Mouse (Mus musculus) intestine, embryonic 14.5 days (tissue): ENCODE results near the gene Slc22a22. TPM values are rescaled to one million over a fixed set of nuclear protein-coding genes. Genes with fewer than 3 reads are reported as not detected.

Experiments used
- ATAC-seq: fragments of 200-750 bp; cut with Nextera tagmentation; replicated peaks from 2 replicates; pipeline ENCODE4 v1.8.0; 2017; ENCODE audit warnings: low read depth, moderate number of reproducible peaks, moderate TSS enrichment, moderate library complexity; ENCODE audit not compliant: low FRiP score, low TSS enrichment
- DNase-seq: peaks from one replicate; pipeline ENCODE4 v3.0.0-alpha.2; 2018; ENCODE audit warnings: low spot score
- H3K27ac ChIP-seq: fragments of 300-500 bp; sonication (generic); 2 replicates; pipeline ENCODE4 v1.5.1; 2014; ENCODE audit warnings: low read depth, mild to moderate bottlenecking, control low read depth
- H3K27me3 ChIP-seq: fragments of 300-500 bp; sonication (generic); replicated peaks from 2 replicates; pipeline ENCODE4 v1.6.1; 2014; ENCODE audit warnings: low read length, control low read depth; ENCODE audit not compliant: control insufficient read depth, insufficient read depth
- H3K36me3 ChIP-seq: fragments of 300-500 bp; sonication (generic); 2 replicates; pipeline ENCODE4 v1.6.1; 2014; ENCODE audit warnings: low read length, control low read depth; ENCODE audit not compliant: control insufficient read depth, insufficient read depth
- H3K4me1 ChIP-seq: fragments of 300-500 bp; sonication (generic); replicated peaks from 2 replicates; pipeline ENCODE4 v1.6.1; 2014; ENCODE audit warnings: low read length, control low read depth, mixed read lengths; ENCODE audit not compliant: control insufficient read depth, insufficient read depth
- H3K4me2 ChIP-seq: fragments of 300-500 bp; sonication (generic); 2 replicates; pipeline ENCODE4 v1.6.1; 2014; ENCODE audit warnings: low read length
- H3K4me3 ChIP-seq: fragments of 300-500 bp; sonication (generic); 2 replicates; pipeline ENCODE4 v1.5.1; 2014; ENCODE audit warnings: low read depth, low read length, control low read depth, mixed read lengths
- H3K9ac ChIP-seq: fragments of 300-500 bp; sonication (generic); 2 replicates; pipeline ENCODE4 v1.6.1; 2014; ENCODE audit warnings: mild to moderate bottlenecking, low read length
- H3K9me3 ChIP-seq: fragments of 300-500 bp; sonication (generic); 2 replicates; pipeline ENCODE4 v1.6.1; 2016; ENCODE audit warnings: low read length, control low read depth; ENCODE audit not compliant: control insufficient read depth
- WGBS: fragments of 180-500 bp; shearing (Covaris S2); extraction: QIAGEN DNeasy Blood & Tissue Kit; methylation state at CpG from one replicate; pipeline ENCODE4 v1.1.7; 2014; 5-methylcytosine and 5-hydroxymethylcytosine counted together
- polyA plus RNA-seq: library from polyadenylated mRNA; unstranded; fragments of >200 nt; fragmentation: Nextera tagmentation; extraction: Ambion mirVana; gene quantifications from 2 replicates; pipeline ENCODE4 v1.2.1, GENCODE M21; 2014

Gene Slc22a22
- polyA plus RNA-seq, 1 experiment from 2014 or later = not detected

DNA sequence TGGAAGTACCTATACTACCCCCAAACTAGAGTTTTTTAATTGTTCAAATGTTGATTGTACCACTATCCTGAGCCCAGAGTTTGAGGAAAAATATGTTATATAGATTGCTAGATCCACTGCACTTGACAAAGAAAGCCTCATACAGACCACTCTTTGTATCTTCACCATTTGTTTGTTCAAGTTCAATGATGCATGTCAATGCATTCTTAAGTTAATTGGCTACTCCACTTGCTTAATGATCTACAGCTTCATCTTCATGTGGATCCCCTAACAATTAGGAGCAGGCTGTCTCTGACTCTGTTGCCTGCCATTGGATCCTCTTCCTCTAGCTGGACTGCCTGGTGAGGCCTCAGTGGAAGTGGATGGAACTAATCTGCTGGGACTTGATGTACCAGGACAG lies 24.1 kb upstream of the Slc22a22 start:
- H3K9ac ChIP-seq = no peak overlapping the region
- no peaks in the 10 kb centered on the region for H3K4me1 ChIP-seq
- H3K36me3 ChIP-seq = no peaks in the 10 kb centered on the region
- ATAC-seq (no peak), DNase-seq (no peak)
- no peak overlapping the region for H3K27ac ChIP-seq
- no peak overlapping the region for H3K4me2 ChIP-seq
- H3K27me3 ChIP-seq = no peaks in the 10 kb centered on the region
- H3K9me3 ChIP-seq = no peaks in the 10 kb centered on the region
- H3K4me3 ChIP-seq = no peak overlapping the region

GRCm38 (mm10) chr15:57496106-57496505 lies 18.7 kb upstream of the Slc22a22 start:
- no peaks in the 10 kb centered on the region for H3K36me3 ChIP-seq
- no peak overlapping the region for H3K9ac ChIP-seq
- no peaks in the 10 kb centered on the region for H3K4me1 ChIP-seq
- H3K27me3 ChIP-seq = no peaks in the 10 kb centered on the region
- no peaks in the 10 kb centered on the region for H3K9me3 ChIP-seq
- ATAC-seq (no peak), DNase-seq (no peak)
- H3K27ac ChIP-seq = no peak overlapping the region
- H3K4me2 ChIP-seq = no peak overlapping the region
- 88% methylated on average over 2 of the region's 2 CpGs for WGBS
- H3K4me3 ChIP-seq = no peak overlapping the region

DNA sequence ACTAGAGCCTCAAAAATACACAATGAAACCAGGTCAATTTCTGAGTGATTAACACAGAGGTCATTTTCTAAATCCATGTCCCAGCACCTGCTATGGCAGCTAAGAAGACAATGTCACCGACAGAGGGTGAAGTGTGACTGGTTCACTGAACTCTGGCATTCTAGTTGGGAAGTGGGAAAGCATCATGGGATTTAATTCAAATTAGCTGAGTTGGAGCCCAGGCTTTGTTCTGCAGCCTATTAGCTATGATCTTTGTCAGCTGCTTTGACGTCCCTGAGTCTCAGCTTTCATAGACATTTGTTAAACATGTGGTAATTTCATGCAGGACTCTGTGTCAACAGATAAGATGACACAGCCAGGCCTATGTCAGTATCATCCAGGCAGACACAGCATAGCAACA lies 5.1 kb upstream of the Slc22a22 start:
- no peak overlapping the region for H3K4me3 ChIP-seq
- no peak overlapping the region for H3K4me2 ChIP-seq
- no peak for ATAC-seq
- no peaks in the 10 kb centered on the region for H3K4me1 ChIP-seq
- DNase-seq = no peak
- H3K9ac ChIP-seq = no peak overlapping the region
- no peaks in the 10 kb centered on the region for H3K36me3 ChIP-seq
- no peaks in the 10 kb centered on the region for H3K27me3 ChIP-seq
- no peak overlapping the region for H3K27ac ChIP-seq
- 54% methylated on average over 2 of the region's 2 CpGs for WGBS
- no peaks in the 10 kb centered on the region for H3K9me3 ChIP-seq

DNA sequence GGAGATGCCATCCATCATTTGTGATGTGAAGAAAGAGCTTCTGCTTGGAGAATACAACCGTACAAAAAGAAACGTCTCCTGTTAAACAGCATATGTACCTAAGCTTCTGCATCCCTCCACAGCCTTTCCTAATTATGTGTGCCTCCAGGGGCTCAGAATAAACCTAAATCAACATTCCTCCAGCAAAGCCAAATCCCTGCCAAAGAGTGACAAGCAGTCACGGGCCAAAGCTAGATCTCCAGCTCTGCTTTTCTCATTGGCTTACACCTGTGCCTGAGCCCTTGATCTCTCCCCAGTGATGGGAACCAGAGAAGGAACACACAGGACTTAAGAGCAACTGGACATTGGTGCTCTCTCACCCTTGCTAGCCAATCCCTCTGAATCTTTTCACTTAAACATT lies 5.8 kb downstream of the Slc22a22 start:
- Histone ChIP-seq H3K9ac (no peak overlapping the region), H3K4me3 (no peak overlapping the region), H3K4me2 (no peak overlapping the region), H3K36me3 (no peaks in the 10 kb centered on the region), H3K4me1 (no peaks in the 10 kb centered on the region), H3K9me3 (no peaks in the 10 kb centered on the region), H3K27ac (no peak overlapping the region), H3K27me3 (no peaks in the 10 kb centered on the region)
- ATAC-seq = no peak
- 63% methylated on average over 3 of the region's 3 CpGs for WGBS
- no peak for DNase-seq

DNA sequence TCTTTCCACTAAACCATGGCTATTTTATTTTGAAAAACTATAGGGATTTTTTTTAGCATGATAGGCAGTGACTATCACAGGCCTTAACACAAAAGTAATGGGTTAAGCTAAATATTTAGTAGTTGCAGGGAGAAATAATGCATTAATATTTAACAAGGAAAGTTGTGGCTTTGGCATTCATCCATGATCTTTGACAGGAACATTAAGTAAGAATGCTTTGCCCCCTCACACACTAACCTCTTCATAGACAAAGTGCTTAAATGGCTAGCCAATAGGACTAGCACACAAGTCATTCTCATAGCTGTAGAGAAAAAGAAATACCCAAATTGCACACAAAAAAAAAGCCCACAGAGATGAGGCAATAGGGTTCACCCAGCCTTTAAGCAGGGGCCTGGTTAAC lies 11.4 kb downstream of the Slc22a22 start:
- Histone ChIP-seq H3K27me3 (no peaks in the 10 kb centered on the region), H3K4me1 (no peaks in the 10 kb centered on the region; the same call in 1 of the 2 replicates), H3K4me2 (no peak overlapping the region), H3K9ac (no peak overlapping the region), H3K9me3 (no peaks in the 10 kb centered on the region), H3K27ac (no peak overlapping the region), H3K36me3 (no peaks in the 10 kb centered on the region), H3K4me3 (no peak overlapping the region)
- ATAC-seq (no peak), DNase-seq (no peak)

DNA sequence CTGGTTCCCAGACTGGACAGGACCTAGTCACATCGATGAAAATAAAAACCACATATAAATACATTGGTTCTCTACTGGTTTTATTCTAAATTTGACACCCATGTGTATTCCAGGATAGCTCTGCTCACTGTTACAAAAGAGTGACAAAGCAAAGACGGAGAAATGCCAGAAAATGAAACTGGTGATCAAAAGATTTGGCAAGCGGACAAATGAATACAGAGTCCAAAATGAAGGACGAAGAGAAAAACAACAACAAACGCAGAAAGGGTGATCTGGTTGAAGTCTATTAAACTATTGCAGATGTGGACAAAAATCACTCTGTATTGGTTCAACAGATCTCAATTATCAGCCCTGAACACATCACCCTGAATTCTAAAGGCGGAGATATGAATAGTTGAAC lies 12.4 kb downstream of the Slc22a22 start:
- no peaks in the 10 kb centered on the region; the same call in 1 of the 2 replicates for H3K4me1 ChIP-seq
- no peak for ATAC-seq
- no peak for DNase-seq
- no peak overlapping the region for H3K4me3 ChIP-seq
- 81% methylated on average over 6 of the region's 6 CpGs for WGBS
- H3K36me3 ChIP-seq = no peaks in the 10 kb centered on the region
- no peaks in the 10 kb centered on the region for H3K27me3 ChIP-seq
- no peaks in the 10 kb centered on the region for H3K9me3 ChIP-seq
- H3K4me2 ChIP-seq = no peak overlapping the region
- H3K27ac ChIP-seq = no peak overlapping the region
- no peak overlapping the region for H3K9ac ChIP-seq

GRCm38 (mm10) chr15:57464066-57464465 lies 13.4 kb downstream of the Slc22a22 start:
- no peak for ATAC-seq
- no peak overlapping the region for H3K9ac ChIP-seq
- H3K36me3 ChIP-seq = no peaks in the 10 kb centered on the region
- H3K4me2 ChIP-seq = no peak overlapping the region
- no peak overlapping the region for H3K4me3 ChIP-seq
- H3K4me1 ChIP-seq = no peaks in the 10 kb centered on the region; the same call in 1 of the 2 replicates
- no peaks in the 10 kb centered on the region for H3K9me3 ChIP-seq
- 62% methylated on average over 11 of the region's 11 CpGs for WGBS
- H3K27me3 ChIP-seq = no peaks in the 10 kb centered on the region
- no peak overlapping the region for H3K27ac ChIP-seq
- DNase-seq = no peak

DNA sequence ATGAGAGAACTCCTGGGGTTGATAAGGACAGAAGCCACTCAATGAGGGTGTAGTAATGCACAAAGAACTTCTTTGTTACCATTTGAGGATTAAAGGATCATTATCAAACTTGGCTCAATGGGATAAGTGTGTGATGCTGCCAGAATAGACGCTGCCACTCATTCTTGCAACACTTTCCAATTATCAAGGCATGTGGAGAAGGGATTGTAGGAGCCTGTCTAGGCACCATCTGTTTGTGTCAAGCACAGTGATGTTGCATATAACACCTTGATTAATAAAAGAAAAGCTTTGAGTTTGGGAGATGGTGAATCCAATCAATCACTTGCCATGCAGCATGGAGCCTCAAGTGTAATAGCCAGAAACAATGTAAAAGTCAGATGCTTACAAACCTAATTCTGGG lies 16.1 kb downstream of the Slc22a22 start:
- H3K4me2 ChIP-seq = no peak overlapping the region
- DNase-seq (no peak), ATAC-seq (no peak)
- no peaks in the 10 kb centered on the region; the same call in 1 of the 2 replicates for H3K4me1 ChIP-seq
- H3K36me3 ChIP-seq = no peaks in the 10 kb centered on the region
- H3K27me3 ChIP-seq = no peaks in the 10 kb centered on the region
- WGBS = 78% methylated on average over 1 of the region's 1 CpGs
- H3K9me3 ChIP-seq = no peaks in the 10 kb centered on the region
- H3K4me3 ChIP-seq = no peak overlapping the region
- H3K27ac ChIP-seq = no peak overlapping the region
- no peak overlapping the region for H3K9ac ChIP-seq

DNA sequence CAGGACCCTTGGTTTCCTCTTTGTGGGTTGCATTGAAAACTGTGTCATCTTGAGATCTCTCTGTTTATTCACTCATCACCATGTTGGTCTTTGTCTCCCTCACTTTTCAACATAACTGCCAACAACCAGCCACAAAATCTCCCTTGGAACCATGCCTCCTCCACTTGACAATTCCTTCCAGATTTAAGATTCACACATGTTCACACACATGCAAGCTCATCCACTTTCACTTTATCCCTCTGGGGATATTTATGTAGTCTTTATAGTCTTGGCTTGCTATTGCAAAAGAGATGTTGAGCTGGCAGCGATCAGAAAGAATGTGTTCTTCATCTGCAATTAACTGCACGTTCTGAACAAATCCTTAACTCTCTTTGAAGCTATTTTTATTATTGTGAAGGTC lies 20.1 kb downstream of the Slc22a22 start:
- H3K27me3 ChIP-seq = no peaks in the 10 kb centered on the region
- H3K4me3 ChIP-seq = no peak overlapping the region
- no peak overlapping the region for H3K4me2 ChIP-seq
- DNase-seq (no peak), ATAC-seq (no peak)
- H3K9me3 ChIP-seq = no peaks in the 10 kb centered on the region
- 64% methylated on average over 2 of the region's 2 CpGs for WGBS
- H3K4me1 ChIP-seq = no peaks in the 10 kb centered on the region
- no peak overlapping the region for H3K9ac ChIP-seq
- no peak overlapping the region for H3K27ac ChIP-seq
- H3K36me3 ChIP-seq = no peaks in the 10 kb centered on the region
